Mouse (Mus musculus): ENCODE measurements around the gene Ttll10. TPM values are rescaled to one million over a fixed set of nuclear protein-coding genes. Genes with fewer than 3 reads are reported as not detected.
A peak's percentile ranks its signal among the peaks of the same experiment; 100 is the strongest.

Ttll10 gene
- total and polyA plus RNA-seq, 2 experiments from 2014 or later, result 0.06 TPM; not detected in 1

DNA sequence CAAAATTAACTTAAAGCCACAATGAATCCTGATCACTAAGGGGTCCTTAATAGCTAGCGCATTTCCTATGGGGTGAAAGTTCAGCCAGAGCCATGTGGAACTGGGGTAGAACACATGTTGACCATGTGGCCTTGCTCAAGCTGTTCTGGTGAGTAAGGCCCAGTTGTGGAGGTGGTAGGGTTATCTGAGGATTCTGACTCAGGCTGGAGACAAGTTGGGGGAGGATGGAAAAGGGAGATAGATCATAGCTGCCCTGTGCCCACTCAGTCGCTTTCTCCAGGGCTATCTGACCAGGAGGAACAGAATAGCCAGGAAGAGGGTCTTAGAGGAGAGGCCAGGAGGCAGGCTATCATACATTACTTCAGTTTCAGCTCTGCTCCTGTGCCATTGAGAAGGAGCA is 44.8 kb downstream of the Ttll10 start:
- no peaks in the 10 kb centered on the region for H3K27me3 ChIP-seq (ENCODE audit: insufficient read depth, low read length)
- no peak for ATAC-seq
- 88% methylated on average over 2 of the region's 2 CpGs for WGBS
- H3K36me3 ChIP-seq (ENCODE audit: insufficient read depth), result peaks cover 44% of the 10 kb centered on the region
- no peak overlapping the region for H3K9ac ChIP-seq
- no peak for DNase-seq
- H3K9me3 ChIP-seq (ENCODE audit: low read length), result no peaks in the 10 kb centered on the region
- no peak for TF ChIP-seq CTCF (IDR thresholded peaks at IDR 0.05; ENCODE audit: low read depth)
- no peaks in the 10 kb centered on the region for H3K4me1 ChIP-seq (ENCODE audit: insufficient read depth)
- no peak overlapping the region for H3K4me2 ChIP-seq (ENCODE audit: low read depth)
- no peak overlapping the region for H3K4me3 ChIP-seq (ENCODE audit: low read depth, low read length)
- no peak overlapping the region for H3K27ac ChIP-seq (ENCODE audit: low read depth, low read length)

DNA sequence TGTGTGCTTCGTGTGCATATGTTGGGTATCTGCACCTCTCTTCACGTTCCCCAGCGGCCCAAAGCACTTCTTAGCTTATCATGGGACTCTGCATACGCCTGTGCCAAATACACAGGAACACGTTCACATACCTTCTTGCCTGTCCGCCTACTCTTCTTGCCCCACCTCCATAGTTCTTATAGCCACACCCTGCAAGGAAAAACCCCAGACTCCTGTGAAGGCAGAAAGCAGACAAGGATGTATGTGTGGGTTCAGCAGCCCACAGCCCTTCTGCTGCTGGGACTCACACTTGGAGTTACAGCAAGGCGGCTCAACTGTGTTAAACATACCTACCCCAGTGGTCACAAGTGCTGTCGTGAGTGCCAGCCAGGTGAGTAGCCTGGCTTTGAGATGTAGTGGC is 45.6 kb downstream of the Ttll10 start, which contains the start of gene Tnfrsf4:
TSS of gene Tnfrsf4 (plus strand) at position 207 of the 400 bp plus-strand sequence.
- no peak for DNase-seq
- H3K4me2 ChIP-seq (ENCODE audit: low read depth), result no peak within 1 kb of the TSS
- H3K4me1 ChIP-seq (ENCODE audit: insufficient read depth), result no peaks in the 10 kb centered on the region
- no peak within 1 kb of the TSS for H3K4me3 ChIP-seq (ENCODE audit: low read depth, low read length)
- no peak within 1 kb of the TSS for H3K9ac ChIP-seq
- no peak within 1 kb of the TSS for H3K27ac ChIP-seq (ENCODE audit: low read depth, low read length)
- peaks cover 52% of the 10 kb centered on the region for H3K36me3 ChIP-seq (ENCODE audit: insufficient read depth)
- no peaks in the 10 kb centered on the region for H3K27me3 ChIP-seq (ENCODE audit: insufficient read depth, low read length)
- whole genome bisulfite sequencing, result 87% methylated on average over 8 of the region's 8 CpGs
- ATAC-seq, result no peak
- no peaks in the 10 kb centered on the region for H3K9me3 ChIP-seq (ENCODE audit: low read length)
- no peak for TF ChIP-seq CTCF (IDR thresholded peaks at IDR 0.05; ENCODE audit: low read depth)

- H3K27me3 ChIP-seq (ENCODE audit: insufficient read depth, low read length), result no peaks in the 10 kb centered on the region
- DNase-seq (no peak), ATAC-seq (no peak)
- no peaks in the 10 kb centered on the region for H3K4me1 ChIP-seq (ENCODE audit: insufficient read depth)
- 98% methylated on average over 4 of the region's 4 CpGs for WGBS
- H3K27ac ChIP-seq (ENCODE audit: low read depth, low read length), result no peak overlapping the region
- H3K36me3 ChIP-seq (ENCODE audit: insufficient read depth), result peaks cover 82% of the 10 kb centered on the region
- H3K9me3 ChIP-seq (ENCODE audit: low read length), result no peaks in the 10 kb centered on the region
- no peak overlapping the region for H3K9ac ChIP-seq
- TF ChIP-seq CTCF (IDR thresholded peaks at IDR 0.05; ENCODE audit: low read depth), result no peak
- H3K4me2 ChIP-seq (ENCODE audit: low read depth), result no peak overlapping the region
- no peak overlapping the region for H3K4me3 ChIP-seq (ENCODE audit: low read depth, low read length)
Observed at GRCm38 (mm10) chr4:156008369-156008768, 50.8 kb downstream of the Ttll10 start.

- ATAC-seq, result no peak
- no peak for DNase-seq
- H3K9ac ChIP-seq, result no peak overlapping the region
- H3K4me2 ChIP-seq (ENCODE audit: low read depth), result no peak overlapping the region
- H3K36me3 ChIP-seq (ENCODE audit: insufficient read depth), result peaks cover 80% of the 10 kb centered on the region
- 97% methylated on average over 3 of the region's 3 CpGs for WGBS
- H3K4me3 ChIP-seq (ENCODE audit: low read depth, low read length), result no peak overlapping the region
- no peaks in the 10 kb centered on the region for H3K9me3 ChIP-seq (ENCODE audit: low read length)
- no peak for TF ChIP-seq CTCF (IDR thresholded peaks at IDR 0.05; ENCODE audit: low read depth)
- H3K4me1 ChIP-seq (ENCODE audit: insufficient read depth), result no peaks in the 10 kb centered on the region
- no peak overlapping the region for H3K27ac ChIP-seq (ENCODE audit: low read depth, low read length)
- no peaks in the 10 kb centered on the region for H3K27me3 ChIP-seq (ENCODE audit: insufficient read depth, low read length)
Observed at GRCm38 (mm10) chr4:156004109-156004508, 55.1 kb downstream of the Ttll10 start.

DNA sequence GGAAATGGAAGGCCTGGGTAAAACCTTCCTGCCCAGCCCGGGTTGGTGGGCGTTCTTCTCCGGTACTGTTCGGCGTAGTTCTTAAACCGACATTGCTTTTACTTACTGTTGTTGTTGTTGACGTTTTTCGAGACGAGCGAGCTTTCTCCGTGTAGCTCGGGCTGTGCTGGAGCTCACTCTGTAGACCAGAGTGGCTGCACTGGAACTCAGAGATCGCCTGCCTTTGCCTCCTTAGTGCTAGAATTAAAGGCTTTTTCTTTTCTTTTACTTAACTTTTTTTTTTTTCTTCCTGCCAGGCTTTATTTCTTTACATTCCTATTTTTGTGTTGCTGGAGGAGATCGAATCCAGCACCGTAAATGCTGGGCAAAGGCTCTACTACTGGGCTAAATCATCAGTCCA is 65.6 kb downstream of the Ttll10 start:
- H3K4me2 ChIP-seq (ENCODE audit: low read depth), result peak overlapping the region; percentile 64
- ATAC-seq (no peak), DNase-seq (no peak)
- peaks cover 25% of the 10 kb centered on the region for H3K36me3 ChIP-seq (ENCODE audit: insufficient read depth)
- peaks cover 18% of the 10 kb centered on the region for H3K4me1 ChIP-seq (ENCODE audit: insufficient read depth)
- no peaks in the 10 kb centered on the region for H3K9me3 ChIP-seq (ENCODE audit: low read length)
- peak overlapping the region; percentile 85 for H3K4me3 ChIP-seq (ENCODE audit: low read depth, low read length)
- 5% methylated on average over 15 of the region's 15 CpGs for WGBS
- no peak for TF ChIP-seq CTCF (IDR thresholded peaks at IDR 0.05; ENCODE audit: low read depth)
- H3K27ac ChIP-seq (ENCODE audit: low read depth, low read length), result peak overlapping the region; percentile 89
- H3K9ac ChIP-seq, result peak overlapping the region; percentile 79
- H3K27me3 ChIP-seq (ENCODE audit: insufficient read depth, low read length), result no peaks in the 10 kb centered on the region

DNA sequence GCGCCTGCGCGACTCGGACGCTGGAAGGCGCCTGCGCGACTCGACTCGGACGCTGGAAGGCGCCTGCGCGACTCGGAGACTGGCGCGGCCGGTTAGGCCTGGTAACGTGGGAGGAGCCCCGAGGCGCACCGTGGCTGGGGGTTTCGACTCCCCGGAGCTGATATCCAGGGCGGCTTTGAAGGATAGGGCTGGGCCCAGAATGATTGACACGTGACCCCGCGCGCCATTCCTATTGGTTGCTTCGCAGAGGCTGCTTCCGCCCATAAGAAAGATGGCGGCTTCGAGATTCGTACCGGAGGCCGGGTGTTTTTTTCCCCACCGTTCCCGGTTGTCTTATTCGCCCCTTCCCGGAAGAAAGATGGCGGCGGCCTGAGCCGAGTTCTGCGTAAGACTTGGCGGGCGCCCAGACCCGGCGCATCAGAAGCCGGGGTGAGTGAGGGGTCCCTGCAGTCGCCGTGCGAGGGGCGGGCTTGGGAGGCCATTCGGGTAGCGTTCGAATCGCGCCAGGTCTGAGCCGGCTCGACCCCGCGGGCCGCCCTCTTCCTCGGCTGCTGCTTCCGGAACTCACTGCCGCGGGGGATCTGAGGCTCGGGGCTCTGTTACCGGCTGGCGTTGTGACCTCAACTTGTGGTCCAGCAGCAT is 66.2 kb downstream of the Ttll10 start:
- peak overlapping the region; percentile 89 for H3K27ac ChIP-seq (ENCODE audit: low read depth, low read length)
- H3K9ac ChIP-seq, result peak overlapping the region; percentile 79
- H3K36me3 ChIP-seq (ENCODE audit: insufficient read depth), result peaks cover 19% of the 10 kb centered on the region
- peak; percentile 98 for DNase-seq
- H3K4me2 ChIP-seq (ENCODE audit: low read depth), result peak overlapping the region; percentile 64
- peaks cover 18% of the 10 kb centered on the region for H3K4me1 ChIP-seq (ENCODE audit: insufficient read depth)
- ATAC-seq, result peak; percentile 84
- peak overlapping the region; percentile 85 for H3K4me3 ChIP-seq (ENCODE audit: low read depth, low read length)
- TF ChIP-seq CTCF (IDR thresholded peaks at IDR 0.05; ENCODE audit: low read depth), result no peak
- H3K9me3 ChIP-seq (ENCODE audit: low read length), result no peaks in the 10 kb centered on the region
- H3K27me3 ChIP-seq (ENCODE audit: insufficient read depth, low read length), result no peaks in the 10 kb centered on the region
- WGBS, result 1% methylated on average over 70 of the region's 70 CpGs

DNA sequence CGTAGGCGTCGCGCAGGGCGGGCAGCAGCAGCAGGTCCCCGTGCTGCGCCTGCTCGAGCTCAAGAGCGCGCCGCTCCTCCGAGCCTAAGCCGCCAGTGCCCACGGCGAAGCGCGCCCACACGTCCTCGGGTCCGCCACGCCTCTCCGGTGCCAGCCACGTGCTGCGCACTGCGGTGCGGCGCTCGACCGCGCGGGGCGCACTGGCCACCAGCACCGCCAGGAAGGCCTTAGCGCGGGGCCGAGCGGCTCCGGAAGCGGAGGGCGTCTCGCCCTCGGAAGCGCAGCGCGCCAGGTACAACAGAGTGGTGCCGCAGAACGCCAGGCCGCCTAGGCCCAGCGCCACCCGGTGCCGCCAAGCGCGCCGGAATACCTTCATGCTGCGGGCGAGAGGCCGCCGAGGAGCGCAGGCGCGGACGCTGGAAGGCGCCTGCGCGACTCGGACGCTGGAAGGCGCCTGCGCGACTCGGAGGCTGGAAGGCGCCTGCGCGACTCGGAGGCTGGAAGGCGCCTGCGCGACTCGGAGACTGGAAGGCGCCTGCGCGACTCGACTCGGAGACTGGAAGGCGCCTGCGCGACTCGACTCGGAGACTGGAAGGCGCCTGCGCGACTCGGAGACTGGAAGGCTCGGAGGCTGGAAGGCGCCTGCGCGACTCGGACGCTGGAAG is 66.8 kb downstream of the Ttll10 start, which contains the start of the genes B3galt6 and Sdf4:
TSS of gene B3galt6 (minus strand) at position 409 of the 665 bp plus-strand sequence.
TSS of gene Sdf4 (plus strand) at position 632 of the 665 bp plus-strand sequence.
- Histone ChIP-seq H3K4me1 (ENCODE audit: insufficient read depth) (peaks cover 18% of the 10 kb centered on the region), H3K9me3 (ENCODE audit: low read length) (no peaks in the 10 kb centered on the region), H3K4me3 (ENCODE audit: low read depth, low read length) (peak within 1 kb of the TSS; percentile 85), H3K27ac (ENCODE audit: low read depth, low read length) (peak within 1 kb of the TSS; percentile 95), H3K36me3 (ENCODE audit: insufficient read depth) (peaks cover 12% of the 10 kb centered on the region), H3K4me2 (ENCODE audit: low read depth) (peak within 1 kb of the TSS; percentile 98), H3K9ac (peak within 1 kb of the TSS; percentile 79), H3K27me3 (ENCODE audit: insufficient read depth, low read length) (no peaks in the 10 kb centered on the region)
- 2% methylated on average over 92 of the region's 99 CpGs for WGBS
- DNase-seq (peak; percentile 95), ATAC-seq (peak; percentile 92)
- TF ChIP-seq CTCF (IDR thresholded peaks at IDR 0.05; ENCODE audit: low read depth), result peak; percentile 91

Data from forebrain, postnatal 0 days (tissue).